Mouse (Mus musculus): Measurements from ENCODE around the gene Jph2.

DNA sequence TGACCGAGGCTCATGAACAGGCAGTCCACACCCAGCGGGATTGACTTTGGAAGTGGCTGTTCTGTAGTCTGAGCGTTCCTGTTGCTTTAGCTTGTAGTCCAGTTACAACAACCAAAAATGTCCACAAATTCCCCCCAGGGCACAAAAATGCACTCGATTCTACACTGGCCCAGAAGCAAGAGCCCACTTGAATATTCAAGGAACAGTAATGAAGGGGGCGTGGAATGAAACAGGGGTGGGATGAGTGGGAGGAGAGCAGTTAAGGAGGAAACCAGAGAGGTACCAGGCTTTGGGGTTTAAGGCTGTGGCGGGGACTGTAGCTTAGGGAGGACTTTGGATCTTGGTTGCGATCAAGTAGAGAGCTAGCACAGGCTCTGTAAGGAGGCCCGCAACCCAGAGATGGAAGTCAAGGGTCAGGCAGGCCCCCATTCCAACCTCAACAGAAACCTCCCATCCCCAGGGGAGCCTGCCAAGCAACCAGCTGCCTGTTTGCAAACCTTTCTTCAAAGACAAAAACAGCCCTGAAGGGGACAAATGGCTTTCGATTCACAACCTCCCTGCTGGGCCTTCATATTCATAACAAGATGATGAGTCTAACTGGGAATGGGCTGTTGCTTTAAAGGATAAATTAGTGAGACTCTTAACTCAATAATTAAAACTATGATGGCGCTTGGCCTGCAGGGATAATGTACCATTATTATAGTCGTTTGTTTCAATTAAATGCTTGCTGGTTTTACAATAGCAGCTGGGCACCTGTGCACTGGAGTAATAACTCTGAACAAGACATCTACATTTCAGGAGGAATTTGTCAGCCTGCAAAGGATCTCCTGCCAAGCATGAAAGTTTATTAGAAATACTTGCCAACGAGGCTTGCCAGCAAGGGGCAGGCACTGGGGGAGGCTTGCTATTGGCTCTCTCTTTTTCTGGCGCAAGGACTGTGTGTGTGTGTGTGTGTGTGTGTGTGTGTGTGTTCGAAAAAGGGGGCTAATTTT, 97.4 kb downstream of the Jph2 start:
- TF ChIP-seq TBP (IDR thresholded peaks at IDR 0.05; ENCODE audit: low read depth, low read length) (no peak), TCF12 (IDR thresholded peaks at IDR 0.05; ENCODE audit: low read depth, low read length) (no peak), ETS1 (IDR thresholded peaks at IDR 0.05; ENCODE audit: low read depth, low read length) (no peak), CTCF (IDR thresholded peaks at IDR 0.05 in 2 of 3, conservative IDR thresholded peaks at IDR 0.05 in 1 of 3; ENCODE audit: control insufficient read depth in 1 of 3, insufficient read depth in 1 of 3, low read depth in 2 of 3, low read length in 3 of 3, poor library complexity in 1 of 3, severe bottlenecking in 1 of 3) (no peak), ZMIZ1 (IDR thresholded peaks at IDR 0.05; ENCODE audit: low read depth, low read length) (no peak), SIN3A (IDR thresholded peaks at IDR 0.05; ENCODE audit: low read length) (no peak), GATA1 (IDR thresholded peaks at IDR 0.05; ENCODE audit: low read depth, low read length) (no peak), ZC3H11A (IDR thresholded peaks at IDR 0.05; ENCODE audit: low read depth, low read length) (no peak), ELF1 (IDR thresholded peaks at IDR 0.05; ENCODE audit: low read depth, low read length) (no peak), POLR2A (IDR thresholded peaks at IDR 0.05; ENCODE audit: control insufficient read depth in 1 of 2, insufficient read depth in 1 of 2, low read depth in 1 of 2, low read length in 2 of 2, poor library complexity in 1 of 2) (no peak)
